Mouse (Mus musculus) heart, adult 2 months (tissue): ENCODE data around the gene Sfxn3. TPM values are rescaled to one million over a fixed set of nuclear protein-coding genes. Genes with fewer than 3 reads are reported as not detected.
A peak's percentile ranks its signal among the peaks of the same experiment; 100 is the strongest.

Experiments
- DNase-seq, 2 experiments: peaks; one replicate each; pipeline ENCODE4 v3.0.0; 2021
- H3K27ac ChIP-seq: fragments of 200-600 bp; 2 replicates; pipeline ENCODE4 v1.8.1; 2022
- H3K27me3 ChIP-seq: fragments of 200-500 bp; 2 replicates; pipeline ENCODE4 v1.6.1; 2012; ENCODE audit warnings: mild to moderate bottlenecking, low read length, inconsistent platforms, mixed read lengths; ENCODE audit not compliant: control insufficient read depth, insufficient read depth
- H3K36me3 ChIP-seq: fragments of 200-500 bp; 2 replicates; pipeline ENCODE4 v1.6.1; 2012; ENCODE audit warnings: low read length, inconsistent platforms; ENCODE audit not compliant: control insufficient read depth, insufficient read depth
- H3K4me1 ChIP-seq: fragments of 200-500 bp; 2 replicates; pipeline ENCODE4 v1.6.1; 2011; ENCODE audit warnings: low read length; ENCODE audit not compliant: control insufficient read depth, insufficient read depth
- H3K4me3 ChIP-seq: fragments of 200-600 bp; 2 replicates; pipeline ENCODE4 v1.8.1; 2022
- H3K79me2 ChIP-seq: fragments of 200-500 bp; replicated peaks from 2 replicates; pipeline ENCODE4 v1.6.1; 2012; ENCODE audit warnings: mild to moderate bottlenecking, inconsistent platforms, low read length, moderate library complexity, mixed read lengths; ENCODE audit not compliant: control insufficient read depth, insufficient read depth
- H3K9ac ChIP-seq: fragments of 200-500 bp; 2 replicates; pipeline ENCODE4 v1.6.1; 2012; ENCODE audit warnings: low read depth, mild to moderate bottlenecking, control low read depth, inconsistent platforms, low read length, mixed read lengths
- CTCF ChIP-seq: fragments of 200-600 bp; IDR thresholded peaks from 2 replicates; pipeline ENCODE4 v1.8.1; 2022; ENCODE audit warnings: antibody characterized with exemption, mild to moderate bottlenecking, moderate library complexity
- EP300 ChIP-seq: fragments of 200-500 bp; IDR thresholded peaks from 2 replicates; pipeline ENCODE4 v1.6.1; 2011; ENCODE audit warnings: low read depth, low read length, control low read depth; ENCODE audit not compliant: insufficient read depth
- POLR2A ChIP-seq: fragments of 200-500 bp; IDR thresholded peaks from 2 replicates; pipeline ENCODE4 v1.6.1; 2011; ENCODE audit warnings: mild to moderate bottlenecking, low read depth, low read length, control low read depth; ENCODE audit not compliant: insufficient read depth
- WGBS: fragments of 180-500 bp; shearing (Covaris S2); methylation state at CpG from one replicate; pipeline ENCODE4 v1.1.7; 2018; 5-methylcytosine and 5-hydroxymethylcytosine counted together
- intact Hi-C: fragments of 180-260 bp; cut with DNase I; formaldehyde crosslinking; loops from one replicate; pipeline ENCODE4 v1.15.1; 2025
- polyA plus RNA-seq: library from polyadenylated mRNA; depleted of rRNA; stranded (reverse); fragments of >200 nt; gene quantifications from 2 replicates; pipeline ENCODE4 v1.2.3, GENCODE M21; 2012
- total RNA-seq, 2 experiments: library from RNA; stranded (reverse); gene quantifications; 2 replicates each; pipeline ENCODE4 v1.2.3; 2021

Sfxn3 gene
- total and polyA plus RNA-seq, 3 experiments: 10.0 to 15.5 (median 11.1) TPM

DNA sequence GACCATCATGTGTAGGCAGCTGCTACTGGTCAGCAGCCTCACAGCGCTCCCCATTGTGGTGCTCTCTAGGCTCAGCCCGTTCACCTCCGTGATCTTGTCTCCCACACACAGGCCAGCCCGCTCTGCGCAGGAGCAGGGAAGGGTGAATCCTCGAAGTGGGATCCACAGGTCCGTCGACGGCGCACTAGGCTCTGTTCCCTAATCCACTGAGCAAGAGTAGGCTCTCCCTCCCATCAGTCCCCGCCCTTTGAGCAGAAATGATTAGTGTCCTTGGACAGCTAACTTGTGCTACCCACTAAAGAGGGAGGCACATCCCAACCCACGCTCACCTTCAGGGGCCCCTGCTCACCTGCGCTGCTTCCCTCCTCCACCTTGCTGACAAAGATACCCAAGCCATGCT lies 7.1 kb upstream of the Sfxn3 start:
- Histone ChIP-seq H3K27me3 (peaks cover 2% of the 10 kb centered on the region; the same call in 1 of the 2 replicates), H3K36me3 (no peaks in the 10 kb centered on the region), H3K79me2 (no peaks in the 10 kb centered on the region), H3K9ac (no peak overlapping the region), H3K27ac (no peak overlapping the region), H3K4me1 (no peaks in the 10 kb centered on the region), H3K4me3 (no peak overlapping the region)
- intact Hi-C loops: no loop called here
- DNase-seq: no peak
- no peak for TF ChIP-seq EP300
- no peak for TF ChIP-seq CTCF
- no peak for TF ChIP-seq POLR2A
- WGBS: 39% methylated on average over 13 of the region's 13 CpGs

DNA sequence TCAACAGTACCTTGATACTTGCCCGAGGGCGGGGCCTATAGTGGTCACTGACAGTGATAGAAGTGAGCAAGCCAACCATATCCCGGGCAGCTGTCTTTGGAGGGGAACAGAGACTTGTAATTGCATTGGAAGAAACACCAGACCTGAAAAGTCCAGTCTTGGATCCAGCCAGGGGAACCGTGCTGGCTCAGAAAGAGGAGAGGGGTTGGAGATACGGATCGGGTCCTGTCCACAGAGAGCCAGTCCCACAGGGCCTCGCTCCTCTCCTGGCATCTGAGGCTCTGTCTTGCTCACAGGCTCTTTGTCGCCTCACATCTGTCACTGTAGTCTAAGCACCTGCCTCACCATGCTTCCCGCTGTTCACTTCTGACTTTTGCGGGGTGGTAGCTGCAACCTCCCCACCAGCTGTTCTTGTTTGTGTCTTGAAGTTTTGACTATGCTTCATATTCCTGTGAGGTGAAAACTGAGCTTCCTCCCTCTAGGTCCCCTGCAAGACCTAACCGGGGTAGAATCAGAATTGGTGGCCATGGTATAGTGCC lies 2.8 kb upstream of the Sfxn3 start:
- Histone ChIP-seq H3K4me1 (peaks cover 2% of the 10 kb centered on the region; the same call in 1 of the 2 replicates), H3K79me2 (no peaks in the 10 kb centered on the region), H3K27ac (no peak overlapping the region), H3K4me3 (no peak overlapping the region), H3K27me3 (peaks cover 2% of the 10 kb centered on the region; the same call in 1 of the 2 replicates), H3K36me3 (no peaks in the 10 kb centered on the region), H3K9ac (no peak overlapping the region)
- DNase-seq: no peak
- TF ChIP-seq EP300: no peak
- no peak for TF ChIP-seq CTCF
- TF ChIP-seq POLR2A: no peak
- WGBS: 68% methylated on average over 11 of the region's 11 CpGs
- intact Hi-C loops: no loop called here

DNA sequence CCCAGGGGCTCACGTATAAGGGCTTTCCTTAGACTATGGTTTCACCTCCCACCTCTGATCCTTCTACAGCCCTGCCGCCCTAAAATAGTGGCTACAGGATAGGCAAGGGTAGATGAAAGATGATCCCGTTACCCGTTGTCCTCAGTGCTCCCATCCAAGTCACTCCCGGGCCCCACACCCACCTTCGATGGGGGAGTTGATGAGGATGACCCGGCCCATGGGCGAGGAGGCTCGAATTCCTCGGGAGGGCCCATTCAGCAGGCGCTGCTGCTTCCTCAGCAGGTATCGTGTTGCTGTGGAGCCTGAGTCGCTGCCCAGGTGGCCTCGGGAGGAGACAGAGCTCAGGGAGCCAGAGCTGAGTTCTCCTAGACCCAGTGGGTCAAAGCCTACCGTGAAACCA lies 2.1 kb upstream of the Sfxn3 start:
- no peak for DNase-seq
- intact Hi-C loops: no loop called here
- TF ChIP-seq POLR2A (no peak), EP300 (no peak), CTCF (no peak)
- 54% methylated on average over 15 of the region's 15 CpGs for WGBS
- Histone ChIP-seq H3K79me2 (no peaks in the 10 kb centered on the region), H3K9ac (no peak overlapping the region), H3K4me1 (peaks cover 2% of the 10 kb centered on the region; the same call in 1 of the 2 replicates), H3K4me3 (no peak overlapping the region), H3K27me3 (no peaks in the 10 kb centered on the region; the same call in 1 of the 2 replicates), H3K36me3 (no peaks in the 10 kb centered on the region), H3K27ac (no peak overlapping the region)

DNA sequence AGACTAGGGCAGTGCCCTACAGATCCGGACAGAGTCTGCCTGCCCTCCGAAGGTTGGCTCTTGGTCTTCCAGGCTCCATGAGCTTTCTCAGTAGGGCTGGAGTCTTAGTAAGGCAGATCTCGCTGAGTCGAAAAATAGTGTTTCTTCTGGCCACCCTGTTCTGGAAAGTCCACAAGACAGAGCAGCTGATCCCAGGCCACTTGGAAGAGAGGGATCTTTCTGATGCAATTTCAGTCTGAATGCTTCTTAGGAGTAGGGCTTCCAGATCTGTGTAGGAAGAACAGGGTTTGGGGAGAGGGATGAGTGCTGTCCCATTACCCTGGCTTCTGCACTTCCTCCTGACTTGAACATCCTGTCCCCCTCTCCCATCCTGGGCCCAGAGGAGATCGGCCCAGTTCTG lies 1.7 kb upstream of the Sfxn3 start, which contains the start of gene Pdzd7:
Gene Pdzd7 (minus strand): TSS at position 67 of the 400 bp plus-strand sequence.
- 69% methylated on average over 5 of the region's 5 CpGs for WGBS
- H3K27ac ChIP-seq: peak within 1 kb of the TSS; percentile 95

DNA sequence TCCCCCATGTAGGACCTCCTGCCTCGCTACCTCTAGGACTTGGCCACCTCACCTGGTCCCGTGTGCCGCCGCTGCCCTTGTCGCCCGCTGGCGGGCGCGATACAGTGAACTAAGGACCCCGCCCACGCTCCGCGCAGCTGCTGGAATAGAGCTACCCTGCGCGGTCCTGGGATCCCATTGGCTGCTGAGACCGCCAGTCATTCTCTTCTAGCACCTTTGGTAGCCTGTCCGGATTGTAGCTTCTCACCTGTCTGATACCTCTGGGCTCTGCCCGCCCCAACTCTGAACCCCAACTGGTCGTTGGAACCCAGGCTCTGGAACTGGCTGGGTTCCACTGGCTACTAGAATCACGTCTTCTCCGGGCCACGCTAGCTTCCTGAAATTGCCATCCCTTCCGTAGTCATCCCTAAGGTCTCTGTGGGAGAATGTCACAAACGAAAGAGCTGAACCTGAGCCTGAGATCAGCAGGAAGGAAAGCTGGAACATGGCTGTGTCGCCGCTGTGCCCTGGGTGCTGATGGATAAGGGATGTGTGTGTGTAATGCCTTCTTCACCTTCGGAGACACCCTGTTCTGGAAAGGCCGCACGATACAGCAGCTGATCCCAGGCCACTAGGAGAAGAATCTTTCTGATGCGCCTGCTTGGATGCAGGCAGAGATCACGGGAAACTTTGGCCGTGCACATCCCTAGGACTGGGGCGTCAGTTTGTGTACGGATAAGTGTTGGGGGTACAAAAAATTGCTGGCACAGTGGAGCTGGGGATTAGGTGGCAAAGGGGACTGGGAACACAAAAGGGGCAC lies 581 bp upstream of the Sfxn3 start:
- Histone ChIP-seq H3K79me2 (no peaks in the 10 kb centered on the region), H3K9ac (peak overlapping the region; percentile 66), H3K27me3 (no peaks in the 10 kb centered on the region), H3K27ac (peak overlapping the region; percentile 95), H3K4me3 (peak overlapping the region; percentile 52), H3K4me1 (peaks cover 2% of the 10 kb centered on the region; the same call in 1 of the 2 replicates), H3K36me3 (no peaks in the 10 kb centered on the region)
- WGBS: 1% methylated on average over 34 of the region's 34 CpGs
- intact Hi-C loops: no loop called here
- TF ChIP-seq POLR2A (no peak), EP300 (0 out of 2 replicates have a peak, but pooled peaks have one; percentile 20), CTCF (peak; percentile 23)
- peak; percentile 83 to 88 for DNase-seq

More for the DNA sequence above, 1.7 kb upstream of the Sfxn3 start, which contains the start of gene Pdzd7:
- H3K4me3 ChIP-seq: peak within 1 kb of the TSS; percentile 52
- DNase-seq: no peak
- intact Hi-C loops: no loop called here
- peaks cover 2% of the 10 kb centered on the region; the same call in 1 of the 2 replicates for H3K4me1 ChIP-seq
- no peak for TF ChIP-seq POLR2A
- no peak for TF ChIP-seq EP300
- TF ChIP-seq CTCF: no peak
- no peaks in the 10 kb centered on the region for H3K79me2 ChIP-seq
- no peaks in the 10 kb centered on the region for H3K27me3 ChIP-seq
- peak within 1 kb of the TSS; percentile 66 for H3K9ac ChIP-seq
- H3K36me3 ChIP-seq: no peaks in the 10 kb centered on the region
